9 mouse cellular contexts compared by ENCODE assay signal in the genomic region with DNA sequence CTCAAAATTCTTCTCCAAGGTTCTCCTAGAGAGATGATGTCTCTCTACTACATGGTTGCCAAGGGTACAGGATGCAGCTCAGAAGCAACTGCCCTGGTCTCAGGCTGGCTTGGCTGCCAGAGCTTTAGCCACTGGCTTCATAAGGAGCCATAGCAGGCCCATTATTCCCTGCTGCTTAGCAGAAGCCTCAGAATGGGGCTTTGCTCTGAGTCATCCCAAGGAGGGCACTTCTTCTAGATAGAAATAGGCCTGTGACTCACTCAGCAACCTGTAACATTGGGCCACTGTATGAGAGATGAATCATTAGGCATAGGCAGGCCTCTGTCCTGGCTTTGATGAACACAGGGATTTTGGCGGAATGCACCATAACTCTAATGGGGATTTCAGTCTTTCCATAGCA. TPM values are rescaled to one million over a fixed set of nuclear protein-coding genes. Genes with fewer than 3 reads are reported as not detected.
DNase-seq lines count a peak whose midpoint lies in the region; ATAC-seq and TF ChIP-seq lines count a peak whose summit lies in the region.
"Not testable (repeated sequence)": the region's sequence is repeated elsewhere in the genome, so short reads cannot be mapped to it uniquely, and the experiment has no call there.
"Had no signal": no experiment of that assay in that cellular context is flagged by ENCODE, and none has a peak within 500 bp of the region (broad histone marks: within the 10 kb centered on the region; RNA-seq: fewer than 3 reads in every experiment).

No protein-coding gene starts in this region.

- DNase-seq in 3T3-L1 (ENCODE audit: low read depth, low spot score) (peak; percentile 52), Patski (ENCODE audit: low read depth, low spot score) (peak; percentile 19)
- peak; percentile 30 for DNase-seq in adrenal gland, adult 2 months

- WGBS in olfactory bulb, adult 2 months, result 32% methylated on average over 1 of the region's 1 CpGs

- CTCF ChIA-PET in Patski (lab: Charles Lee), result interaction anchor here (0.9 kb wide), 1 partner anchor 11 kb away, joined by 4 read pairs; no protein-coding TSS in a partner anchor

- H3K27ac ChIP-seq in olfactory bulb, adult 2 months (ENCODE audit: insufficient read depth, low read depth, low read length), result peak overlapping the region; percentile 67

- POLR2A ChIA-PET in Patski (lab: Charles Lee), result interaction anchor here (0.6 kb wide), 1 partner anchor 130 kb away, joined by 3 read pairs; no protein-coding TSS in a partner anchor

- TF ChIP-seq POLR2A in olfactory bulb, adult 2 months (IDR thresholded peaks at IDR 0.05; ENCODE audit: insufficient read depth, low read depth, low read length), result not testable (repeated sequence)

- peak; percentile 99 for ATAC-seq in Patski
- 0 out of 2 replicates have a peak, but pooled peaks have one; percentile 10 for ATAC-seq in cerebellum, adult (ENCODE audit: insufficient number of reproducible peaks, low FRiP score, low TSS enrichment)

- in situ Hi-C loops in Patski (cut with MboI; ENCODE audit: low pct_unique_long_range_greater_than_20kb), result not testable (repeated sequence)

- H3K4me1 ChIP-seq in olfactory bulb, adult 2 months (ENCODE audit: control insufficient read depth, insufficient read depth, low read length), result not testable (repeated sequence)

- not testable (repeated sequence) for TF ChIP-seq CTCF in Patski (IDR thresholded peaks at IDR 0.05); olfactory bulb, adult 2 months (IDR thresholded peaks at IDR 0.05; ENCODE audit: insufficient read depth, low read depth, low read length)

- not testable (repeated sequence) for H3K4me3 ChIP-seq in olfactory bulb, adult 2 months (ENCODE audit: insufficient read depth, low read depth, low read length)

- H3K27me3 ChIP-seq in Patski, result not testable (repeated sequence)

RNA-seq across cellular contexts. Expression of a gene that starts 21.1 kb away (rescaled TPM):
- polyA plus RNA-seq in Patski (2021), result 1.1 TPM
- total RNA-seq in adrenal gland, adult 2 months (2021), result 10 to 100 TPM; 12.9 to 25.5 TPM
- 10.3 and 12.0 TPM in 2 replicates for polyA plus RNA-seq in adrenal gland, adult 2 months (2012; rRNA removed)
- polyA plus RNA-seq in olfactory bulb, adult 2 months (2012; ENCODE audit: insufficient read depth, insufficient read length, low replicate concordance, missing spikeins), result not detected in 2 replicates
- total RNA-seq: common myeloid progenitor, adult 5-6 weeks; MEL had no signal
- polyA plus RNA-seq: C2C12; erythroblast, embryonic 14.5 days had no signal
